Comparison of ENCODE assay signal across 1 mouse cellular context in genomic region chr11:117654380-117654924, GRCm38 (mm10).
TF ChIP-seq lines count a peak whose summit lies in the region.

No protein-coding gene starts in this region.

TF ChIP-seq in CH12.LX, 34 proteins besides CTCF, POLR2A, EP300 and RAD21 (continued from another document):
- TF ChIP-seq NRF1 (IDR thresholded peaks at IDR 0.05; ENCODE audit: low read depth, low read length) (peak; percentile 27; the same call in 1 of the 2 replicates), HCFC1 (IDR thresholded peaks at IDR 0.05; ENCODE audit: low read depth, low read length) (peak; percentile 77), MYC (IDR thresholded peaks at IDR 0.05; ENCODE audit: low read depth, low read length) (peak; percentile 54; the same call in 1 of the 2 replicates), MEF2A (IDR thresholded peaks at IDR 0.05; ENCODE audit: borderline replicate concordance, low read depth, low read length) (peak; percentile 27), MAZ (IDR thresholded peaks at IDR 0.05; ENCODE audit: low read depth, low read length) (peak; percentile 97), ZNF384 (IDR thresholded peaks at IDR 0.05; ENCODE audit: low read depth, low read length) (no peak), MAX (IDR thresholded peaks at IDR 0.05; ENCODE audit: low read length) (peak; percentile 96), IRF4 (IDR thresholded peaks at IDR 0.05; ENCODE audit: low read depth, low read length) (peak; percentile 62; the same call in 1 of the 2 replicates), RCOR1 (conservative IDR thresholded peaks at IDR 0.05; ENCODE audit: low read depth, low read length) (0 out of 2 replicates have a peak, but pooled peaks have one; percentile 58), USF1 (IDR thresholded peaks at IDR 0.05; ENCODE audit: low read depth, low read length) (peak; percentile 99), PAX5 (IDR thresholded peaks at IDR 0.05; ENCODE audit: low read length) (no peak), CHD2 (IDR thresholded peaks at IDR 0.05; ENCODE audit: low read length) (peak; percentile 84), ZMIZ1 (IDR thresholded peaks at IDR 0.05; ENCODE audit: low read depth, low read length) (peak; percentile 52)
TF ChIP-seq in CH12.LX: peak in this region for 21.
